Mouse (Mus musculus) hindbrain, embryonic 10.5 days (tissue): ENCODE results near the gene Ccdc81. TPM values are rescaled to one million over a fixed set of nuclear protein-coding genes. Genes with fewer than 3 reads are reported as not detected.

Experiments used
- DNase-seq: peaks from one replicate; pipeline ENCODE4 v3.0.0-alpha.2; 2017; ENCODE audit warnings: low spot score
- H3K27ac ChIP-seq: fragments of 300-500 bp; sonication (generic); 2 replicates; pipeline ENCODE4 v1.5.1; 2016; ENCODE audit warnings: mild to moderate bottlenecking, moderate library complexity
- H3K27me3 ChIP-seq: fragments of 300-500 bp; sonication (generic); 2 replicates; pipeline ENCODE4 v1.6.1; 2016; ENCODE audit warnings: mild to moderate bottlenecking; ENCODE audit not compliant: poor library complexity, insufficient read depth, severe bottlenecking
- H3K36me3 ChIP-seq: fragments of 300-500 bp; sonication (generic); 2 replicates; pipeline ENCODE4 v1.6.1; 2016; ENCODE audit warnings: mild to moderate bottlenecking, moderate library complexity
- H3K4me1 ChIP-seq: fragments of 300-500 bp; sonication (generic); replicated peaks from 2 replicates; pipeline ENCODE4 v1.6.1; 2016; ENCODE audit warnings: mild to moderate bottlenecking
- H3K4me3 ChIP-seq: fragments of 300-500 bp; sonication (generic); 2 replicates; pipeline ENCODE4 v1.5.1; 2016; ENCODE audit warnings: mild to moderate bottlenecking, moderate library complexity
- H3K9me3 ChIP-seq: fragments of 300-500 bp; sonication (generic); 2 replicates; pipeline ENCODE4 v1.6.1; 2016; ENCODE audit warnings: mild to moderate bottlenecking, moderate library complexity
- WGBS: fragments of 180-500 bp; shearing (Covaris S2); methylation state at CpG from one replicate; pipeline ENCODE4 v1.1.7; 2016; 5-methylcytosine and 5-hydroxymethylcytosine counted together
- polyA plus RNA-seq: library from polyadenylated mRNA; unstranded; fragments of >200 nt; fragmentation: Nextera tagmentation; extraction: Ambion mirVana; gene quantifications from 2 replicates; pipeline ENCODE4 v1.2.1, GENCODE M21; 2016

The Ccdc81 gene
- polyA plus RNA-seq: 0.16 and 0.31 TPM in 2 replicates

- no peak within 1 kb of the TSS for H3K27ac ChIP-seq
- H3K9me3 ChIP-seq: no peaks in the 10 kb centered on the region
- H3K4me3 ChIP-seq: peak within 1 kb of the TSS; percentile 18
- no peaks in the 10 kb centered on the region for H3K27me3 ChIP-seq
- 34% methylated on average over 22 of the region's 22 CpGs for WGBS
- no peaks in the 10 kb centered on the region for H3K36me3 ChIP-seq
- H3K4me1 ChIP-seq: peaks cover 12% of the 10 kb centered on the region
- peak; percentile 49 for DNase-seq
Measured at GRCm38 (mm10) chr7:89903442-89904343, at the start of gene Ccdc81. Gene Ccdc81 (minus strand): TSS chr7:89903629.

- no peak overlapping the region for H3K27ac ChIP-seq
- H3K9me3 ChIP-seq: no peaks in the 10 kb centered on the region
- no peaks in the 10 kb centered on the region for H3K4me1 ChIP-seq
- no peak overlapping the region for H3K4me3 ChIP-seq
- 80% methylated on average over 4 of the region's 4 CpGs for WGBS
- no peak for DNase-seq
- no peaks in the 10 kb centered on the region for H3K27me3 ChIP-seq
- H3K36me3 ChIP-seq: peaks cover 17% of the 10 kb centered on the region
Measured at GRCm38 (mm10) chr7:89949403-89949802, 46.0 kb upstream of the Ccdc81 start.

- H3K27ac ChIP-seq: no peak overlapping the region
- DNase-seq: no peak
- no peaks in the 10 kb centered on the region for H3K27me3 ChIP-seq
- 90% methylated on average over 7 of the region's 7 CpGs for WGBS
- no peaks in the 10 kb centered on the region for H3K4me1 ChIP-seq
- H3K9me3 ChIP-seq: no peaks in the 10 kb centered on the region
- 0 out of 2 replicates have a peak, but pooled peaks cover 4% of the 10 kb centered on the region for H3K36me3 ChIP-seq
- no peak overlapping the region for H3K4me3 ChIP-seq
Measured at GRCm38 (mm10) chr7:89948026-89948425, 44.6 kb upstream of the Ccdc81 start.

- Histone ChIP-seq H3K4me3 (peak within 1 kb of the TSS; percentile 72), H3K9me3 (no peaks in the 10 kb centered on the region), H3K36me3 (no peaks in the 10 kb centered on the region), H3K27ac (peak within 1 kb of the TSS; percentile 91), H3K27me3 (no peaks in the 10 kb centered on the region), H3K4me1 (peaks cover 15% of the 10 kb centered on the region)
- WGBS: under 1% methylated on average over 45 of the region's 45 CpGs
- DNase-seq: peak; percentile 93
Measured at GRCm38 (mm10) chr7:89940571-89941463, 37.4 kb upstream of the Ccdc81 start, which contains the start of gene Hikeshi. Gene Hikeshi (minus strand): TSS chr7:89941204.

- Histone ChIP-seq H3K27ac (peak overlapping the region; percentile 91; the same call in 1 of the 2 replicates), H3K4me1 (peaks cover 15% of the 10 kb centered on the region), H3K36me3 (peaks cover 2% of the 10 kb centered on the region), H3K27me3 (no peaks in the 10 kb centered on the region), H3K4me3 (peak overlapping the region; percentile 72), H3K9me3 (no peaks in the 10 kb centered on the region)
- DNase-seq: no peak
- 56% methylated on average over 15 of the region's 15 CpGs for WGBS
Measured at GRCm38 (mm10) chr7:89939497-89940353, 36.3 kb upstream of the Ccdc81 start.

- no peaks in the 10 kb centered on the region for H3K27me3 ChIP-seq
- H3K4me3 ChIP-seq: no peak overlapping the region
- DNase-seq: no peak
- no peak overlapping the region for H3K27ac ChIP-seq
- H3K36me3 ChIP-seq: peaks cover 51% of the 10 kb centered on the region
- H3K4me1 ChIP-seq: no peaks in the 10 kb centered on the region
- 97% methylated on average over 15 of the region's 15 CpGs for WGBS
- no peaks in the 10 kb centered on the region for H3K9me3 ChIP-seq
Measured at GRCm38 (mm10) chr7:89923441-89924180, 20.2 kb upstream of the Ccdc81 start.

GRCm38 (mm10) chr7:89917776-89918175 lies 14.3 kb upstream of the Ccdc81 start:
- no peak overlapping the region for H3K27ac ChIP-seq
- DNase-seq: no peak
- no peaks in the 10 kb centered on the region for H3K27me3 ChIP-seq
- no peak overlapping the region for H3K4me3 ChIP-seq
- H3K4me1 ChIP-seq: no peaks in the 10 kb centered on the region
- 94% methylated on average over 4 of the region's 4 CpGs for WGBS
- no peaks in the 10 kb centered on the region for H3K9me3 ChIP-seq
- H3K36me3 ChIP-seq: peaks cover 41% of the 10 kb centered on the region

- Histone ChIP-seq H3K4me3 (no peak overlapping the region), H3K27ac (no peak overlapping the region), H3K36me3 (peaks cover 39% of the 10 kb centered on the region), H3K4me1 (no peaks in the 10 kb centered on the region), H3K9me3 (no peaks in the 10 kb centered on the region), H3K27me3 (no peaks in the 10 kb centered on the region)
- WGBS: 96% methylated on average over 5 of the region's 5 CpGs
- no peak for DNase-seq
Measured at GRCm38 (mm10) chr7:89916711-89917110, 13.3 kb upstream of the Ccdc81 start.

- no peak overlapping the region for H3K27ac ChIP-seq
- H3K36me3 ChIP-seq: peaks cover 22% of the 10 kb centered on the region
- H3K4me3 ChIP-seq: no peak overlapping the region
- H3K9me3 ChIP-seq: no peaks in the 10 kb centered on the region
- no peak for DNase-seq
- H3K27me3 ChIP-seq: no peaks in the 10 kb centered on the region
- WGBS: 90% methylated on average over 3 of the region's 3 CpGs
- H3K4me1 ChIP-seq: no peaks in the 10 kb centered on the region
Measured at GRCm38 (mm10) chr7:89913432-89914158, 10.2 kb upstream of the Ccdc81 start.

GRCm38 (mm10) chr7:89912356-89912755 lies 8.9 kb upstream of the Ccdc81 start:
- H3K4me1 ChIP-seq: no peaks in the 10 kb centered on the region
- H3K36me3 ChIP-seq: peaks cover 14% of the 10 kb centered on the region
- no peak for DNase-seq
- 85% methylated on average over 3 of the region's 3 CpGs for WGBS
- H3K9me3 ChIP-seq: no peaks in the 10 kb centered on the region
- H3K4me3 ChIP-seq: no peak overlapping the region
- no peaks in the 10 kb centered on the region for H3K27me3 ChIP-seq
- H3K27ac ChIP-seq: no peak overlapping the region

GRCm38 (mm10) chr7:89909711-89910110 lies 6.3 kb upstream of the Ccdc81 start:
- H3K27me3 ChIP-seq: no peaks in the 10 kb centered on the region

More at GRCm38 (mm10) chr7:89909711-89910110, 6.3 kb upstream of the Ccdc81 start:
- H3K4me1 ChIP-seq: no peaks in the 10 kb centered on the region
- no peak for DNase-seq
- WGBS: 83% methylated on average over 4 of the region's 4 CpGs
- no peaks in the 10 kb centered on the region for H3K36me3 ChIP-seq
- H3K27ac ChIP-seq: no peak overlapping the region
- no peak overlapping the region for H3K4me3 ChIP-seq
- H3K9me3 ChIP-seq: no peaks in the 10 kb centered on the region
